Mouse (Mus musculus) heart, adult 18-20 months (tissue): ENCODE measurements at regions not wholly inside any gene's neighbourhood (a gene's known extent, or its start where the extent isn't known, plus 50 kb on each side); places are given as distances from the start of the nearest gene placed in this dataset.
A peak's percentile ranks its signal among the peaks of the same experiment; 100 is the strongest.

Experiments used
- DNase-seq, 2 experiments: peaks; one replicate each; pipeline ENCODE4 v3.0.0; 2021 to 2022; ENCODE audit warnings: mixed read lengths in 1 of 2

DNA sequence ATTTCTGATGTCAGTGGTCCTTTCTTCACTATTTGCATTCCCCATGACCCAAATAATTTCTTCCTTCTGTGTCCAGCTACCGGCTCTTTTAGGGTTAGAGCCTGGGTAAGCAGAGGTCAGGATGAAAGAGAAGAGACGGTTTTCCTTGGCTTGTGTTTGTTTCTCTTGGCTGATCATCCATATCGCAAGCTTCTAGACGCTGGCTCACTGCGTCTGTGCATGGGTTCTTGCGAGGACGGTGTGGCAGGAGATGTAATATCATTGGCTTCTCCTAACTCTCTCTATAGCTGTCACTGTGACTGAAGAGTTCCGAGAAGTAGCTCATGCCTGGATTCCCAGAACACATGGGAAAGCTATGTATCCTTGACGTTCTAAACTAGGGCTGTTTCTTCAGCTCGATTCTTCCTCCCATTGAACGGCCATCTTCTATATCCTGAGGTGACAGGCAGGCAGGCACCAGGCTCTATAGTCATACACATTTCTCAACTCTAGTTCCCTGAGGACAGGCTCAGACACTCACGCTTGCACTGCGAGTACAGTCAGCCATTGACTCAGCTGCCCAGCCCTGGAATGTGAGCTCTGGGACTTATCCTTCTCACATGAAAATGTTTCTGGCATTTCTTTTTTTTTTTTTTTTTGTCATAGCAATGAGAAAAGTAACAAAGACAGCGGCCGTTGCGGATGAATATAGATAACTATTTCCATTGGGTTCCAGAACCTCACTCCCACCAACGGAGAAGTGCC is 85.0 kb downstream of the Bach1 start:
- DNase-seq, result peak; percentile 32 to 42

- DNase-seq, result peak; percentile 52 to 65
Measured at GRCm38 (mm10) chr16:87784405-87784994, 85.8 kb downstream of the Bach1 start.

DNA sequence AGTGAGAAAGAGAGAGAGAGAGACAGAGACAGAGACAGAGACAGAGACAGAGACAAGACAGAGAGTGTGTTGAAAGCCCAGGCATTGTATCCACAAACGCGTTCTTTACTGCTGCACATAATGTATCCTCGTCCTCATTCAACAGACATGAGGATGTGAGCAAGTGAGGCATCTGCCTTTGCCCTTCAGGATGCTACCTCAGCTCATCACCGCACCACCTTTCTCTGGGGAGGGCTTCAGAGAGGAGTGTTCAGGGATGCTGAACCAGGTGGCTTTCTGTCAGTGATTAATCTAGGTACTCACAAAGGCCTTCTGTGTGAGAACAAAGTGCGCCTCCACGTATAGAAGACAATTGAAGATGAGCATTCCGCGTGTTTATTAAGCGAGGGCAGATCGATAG is 90.8 kb downstream of the Bach1 start:
- no peak for DNase-seq

GRCm38 (mm10) chr16:87789957-87790356 is 91.2 kb downstream of the Bach1 start:
- DNase-seq, result no peak

DNA sequence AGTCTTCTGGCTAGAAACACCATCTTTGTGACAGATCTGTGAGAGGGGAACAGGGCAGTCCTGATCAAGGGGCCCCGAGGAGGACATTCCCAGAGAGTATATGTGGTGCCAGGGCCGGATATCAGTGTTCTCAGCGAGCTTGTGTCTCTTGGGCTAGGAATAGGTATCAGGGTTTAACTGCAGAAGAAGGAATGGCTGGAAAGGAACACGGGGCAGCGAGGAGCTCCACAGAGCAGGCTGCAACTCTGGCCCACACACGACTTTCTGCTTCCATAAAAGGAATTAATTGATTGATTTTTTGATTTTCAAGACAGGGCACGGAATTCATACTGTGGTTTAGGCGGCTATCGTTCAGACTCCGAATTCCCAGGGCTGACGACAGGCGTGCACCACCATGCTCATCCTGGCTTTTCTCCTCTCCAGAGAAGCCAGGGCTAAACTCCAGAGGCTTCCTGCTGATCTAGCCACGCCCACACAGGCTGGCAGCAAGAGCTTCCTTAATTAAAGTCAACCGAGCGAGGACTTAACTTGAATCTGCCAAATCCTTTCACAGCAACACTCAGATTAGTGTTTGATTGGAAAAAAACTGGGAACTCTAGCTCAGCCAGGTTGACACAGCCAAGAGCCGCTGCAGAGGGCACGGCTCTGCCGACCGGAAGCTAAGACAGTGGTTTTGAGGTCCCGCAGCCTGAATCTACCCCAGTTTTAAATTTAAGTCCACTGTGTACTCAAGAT is 97.9 kb downstream of the Bach1 start:
- DNase-seq, result peak; percentile 42 to 50

- no peak for DNase-seq
Measured at GRCm38 (mm10) chr16:87802317-87802716, 103.6 kb downstream of the Bach1 start.

DNA sequence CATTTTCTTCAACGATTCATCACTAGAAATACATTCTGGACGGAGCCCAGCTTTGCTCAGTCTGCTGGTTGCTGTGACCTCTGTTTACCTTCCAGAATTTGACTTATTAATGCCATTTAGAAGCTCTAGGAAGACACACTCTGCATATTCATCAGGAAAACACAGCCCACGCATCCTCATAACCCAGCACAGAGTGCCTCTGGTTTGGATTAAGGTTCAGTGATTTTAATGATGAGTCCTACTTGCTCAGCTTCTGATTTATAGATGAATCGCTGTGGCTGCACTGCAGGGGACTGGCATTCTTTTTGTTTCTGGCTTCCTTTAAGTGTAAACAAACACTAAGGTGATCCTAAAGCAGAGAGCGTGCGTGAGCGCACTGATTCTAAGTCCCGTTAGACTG is 118.8 kb downstream of the Bach1 start:
- DNase-seq, result no peak

DNA sequence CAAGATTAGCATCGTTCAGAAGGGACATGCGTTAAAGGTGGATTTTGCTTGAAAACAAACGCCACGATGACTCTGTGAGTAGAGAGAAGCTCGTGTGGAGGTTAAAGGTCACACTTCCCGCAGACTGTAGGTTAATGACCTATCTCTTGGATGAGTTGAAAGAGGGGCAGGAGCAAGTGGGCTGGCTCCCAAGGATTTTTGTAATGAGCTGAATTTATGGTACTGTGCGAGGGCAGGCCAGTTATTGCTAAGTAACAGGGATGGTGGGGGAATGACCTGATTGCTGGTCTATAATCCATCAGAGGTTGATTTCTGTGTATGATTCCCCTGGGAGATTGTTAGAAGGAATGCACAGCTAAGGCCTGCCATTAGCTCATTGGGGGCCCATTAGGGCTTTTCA is 135.6 kb downstream of the Bach1 start:
- DNase-seq, result no peak

GRCm38 (mm10) chr16:87840949-87841546 is 142.3 kb downstream of the Bach1 start:
- DNase-seq, result peak; percentile 31 to 78
